Mouse (Mus musculus) kidney, adult 2 months (tissue): Measurements from ENCODE around the gene Satb1.

ENCODE experiments used
- CTCF ChIP-seq: fragments of 200-500 bp; conservative IDR thresholded peaks from 2 replicates; pipeline ENCODE4 v1.5.1; 2011; ENCODE audit warnings: low read depth, mild to moderate bottlenecking, control low read depth, low read length, moderate library complexity, mixed read lengths; ENCODE audit not compliant: insufficient read depth, insufficient read length
- POLR2A ChIP-seq: fragments of 200-500 bp; IDR thresholded peaks from one replicate; pipeline ENCODE4 v1.6.1; 2011; ENCODE audit warnings: low read depth, low read length, control low read depth

DNA sequence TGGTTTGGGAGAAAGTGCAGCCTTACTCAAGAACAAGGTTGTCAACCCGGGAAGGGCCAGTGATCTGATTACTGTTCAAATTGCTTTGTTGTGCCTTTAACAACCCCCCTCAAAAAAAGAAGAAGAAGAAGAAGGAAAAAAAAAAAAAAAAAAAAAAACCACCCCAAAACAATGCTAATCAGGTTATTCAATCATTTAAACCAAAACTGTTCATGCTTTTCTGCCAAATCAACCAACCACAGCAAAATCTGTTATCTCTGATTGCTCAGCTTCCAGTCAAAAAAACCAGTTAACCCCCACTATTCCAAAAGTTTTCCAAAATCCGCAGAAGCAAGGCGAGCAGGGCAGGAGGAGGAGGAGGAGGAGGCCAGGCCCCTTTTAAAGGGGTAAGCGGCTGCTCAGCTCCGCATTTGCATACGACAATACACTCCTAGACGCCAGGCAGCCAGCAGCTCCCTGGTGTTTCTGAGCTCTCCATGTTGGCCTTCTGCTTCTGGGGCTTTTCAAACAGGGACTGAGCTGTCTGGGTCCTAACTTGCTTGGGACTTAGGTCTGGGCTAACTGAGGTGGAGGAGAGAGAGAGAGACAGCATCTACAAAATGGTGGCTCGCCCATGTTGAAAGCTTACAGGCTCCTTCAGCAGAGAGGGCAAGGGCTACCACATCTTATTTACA, 42.6 kb downstream of the Satb1 start:
- no peak for TF ChIP-seq CTCF
- TF ChIP-seq POLR2A = no peak
